Mouse (Mus musculus) left cerebral cortex, postnatal 4 days (tissue): ENCODE data around the gene Ifnab. TPM values are rescaled to one million over a fixed set of nuclear protein-coding genes. Genes with fewer than 3 reads are reported as not detected.
A peak's percentile ranks its signal among the peaks of the same experiment; 100 is the strongest.

Experiments used
- DNase-seq: peaks from one replicate; pipeline ENCODE4 v3.0.0-alpha.2; 2022
- intact Hi-C: fragments of 180-260 bp; cut with DNase I; formaldehyde crosslinking; loops from one replicate; pipeline ENCODE4 v1.15.1; 2025
- total RNA-seq, 2 experiments: library from RNA; stranded (reverse); gene quantifications; 2 replicates each; pipeline ENCODE4 v1.2.3; 2021

Ifnab gene
- not detected for total RNA-seq

DNA sequence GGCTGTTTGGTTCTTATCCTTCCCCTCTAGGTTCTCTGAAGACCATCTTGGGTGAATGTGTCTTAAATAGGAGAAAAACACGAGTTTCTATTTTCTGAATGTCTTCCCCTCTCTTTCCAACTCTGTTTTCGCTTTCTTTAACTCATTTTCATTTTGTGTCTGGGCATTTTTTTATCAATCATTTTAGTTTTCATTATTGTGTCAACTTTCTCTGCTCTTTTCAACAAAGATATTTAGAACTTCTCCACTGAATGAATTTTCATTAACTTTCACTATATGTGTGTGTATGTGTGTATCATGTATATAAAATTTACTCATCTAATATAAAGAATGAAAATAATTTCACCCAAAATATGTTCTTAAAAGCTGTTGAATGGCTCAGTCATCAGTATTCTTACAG is at the start of gene Ifnab:
Gene Ifnab (minus strand): TSS at position 101 of the 400 bp plus-strand sequence.
- intact Hi-C loops = no loop called here
- no peak for DNase-seq

DNA sequence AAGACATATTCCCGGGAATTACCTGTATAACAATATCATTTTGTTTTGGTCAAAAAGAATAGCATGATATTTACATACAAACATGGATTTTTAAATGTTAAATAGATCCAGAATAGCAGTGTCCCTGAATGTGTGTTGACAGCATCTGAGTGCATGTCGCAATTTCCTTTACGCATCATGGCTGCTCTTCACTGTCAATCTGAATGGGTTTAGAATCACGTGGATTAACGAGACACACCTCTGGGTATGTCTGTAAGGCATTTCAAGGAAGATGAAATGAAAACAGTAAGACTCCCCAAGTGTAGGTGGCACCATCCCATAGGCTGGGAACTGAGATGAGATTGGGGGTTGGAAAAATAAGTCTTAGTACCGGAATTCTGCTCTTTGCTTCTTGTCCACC is 47.9 kb upstream of the Ifnab start:
- no peak for DNase-seq
- intact Hi-C loops = no loop called here

DNA sequence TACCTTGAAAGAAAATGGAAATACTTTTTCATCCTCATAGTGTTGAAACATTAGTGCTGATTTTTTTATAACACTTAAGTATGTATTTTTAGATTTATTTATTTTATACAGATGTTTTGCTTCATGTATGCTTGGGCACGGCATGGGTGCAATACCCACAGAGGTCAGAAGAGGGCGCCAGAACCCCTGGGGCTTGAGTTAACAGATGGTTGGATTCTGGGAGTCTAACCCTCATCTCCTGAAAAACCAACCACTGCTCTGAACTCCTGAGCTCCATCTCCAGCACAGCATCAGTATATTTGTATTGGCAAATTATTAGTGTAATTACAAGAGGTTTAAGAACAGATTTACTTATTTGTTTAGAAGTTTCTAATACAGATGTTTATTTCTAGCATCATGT is 47.3 kb upstream of the Ifnab start:
- DNase-seq = peak; percentile 62
- intact Hi-C loops = no loop called here

DNA sequence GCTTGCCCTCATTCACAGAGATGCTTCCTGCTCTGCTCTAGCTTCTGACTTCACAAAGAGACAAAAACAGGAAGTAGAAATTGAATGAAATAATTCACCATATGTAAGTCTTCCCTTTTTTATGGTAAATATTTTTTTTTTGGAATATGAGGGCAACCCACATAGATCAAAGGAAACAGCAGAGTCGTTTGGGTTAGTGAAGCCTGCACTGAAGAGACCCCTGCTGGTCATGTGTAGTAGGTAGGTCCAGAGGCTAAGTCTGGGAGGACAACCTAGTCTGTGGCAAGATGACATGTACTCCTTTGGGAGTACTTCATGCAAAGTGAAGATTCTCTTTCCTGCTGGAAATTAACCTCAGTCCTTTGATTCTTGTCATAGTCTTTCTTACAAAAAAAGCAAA is 36.2 kb upstream of the Ifnab start:
- DNase-seq = no peak
- intact Hi-C loops = no loop called here

DNA sequence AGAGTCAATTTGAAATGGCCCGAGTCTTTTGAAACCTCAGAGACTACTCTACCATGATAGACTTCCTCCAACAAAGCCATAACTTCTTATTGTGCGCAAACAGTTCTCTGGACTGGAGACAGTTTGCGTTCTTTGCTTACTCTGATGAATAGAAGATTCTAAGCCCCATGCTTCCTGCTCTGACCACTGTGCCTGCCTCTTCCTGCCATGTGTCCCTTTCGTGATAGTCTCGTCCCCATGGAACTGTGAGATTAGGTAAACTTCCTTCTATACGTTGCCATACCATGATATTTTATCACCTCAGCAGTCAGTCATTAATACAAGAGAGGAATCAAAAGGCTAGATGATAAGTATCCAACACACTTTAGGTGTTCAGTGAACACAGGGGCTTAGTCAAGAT is 35.6 kb upstream of the Ifnab start:
- intact Hi-C loops = no loop called here
- DNase-seq = no peak

DNA sequence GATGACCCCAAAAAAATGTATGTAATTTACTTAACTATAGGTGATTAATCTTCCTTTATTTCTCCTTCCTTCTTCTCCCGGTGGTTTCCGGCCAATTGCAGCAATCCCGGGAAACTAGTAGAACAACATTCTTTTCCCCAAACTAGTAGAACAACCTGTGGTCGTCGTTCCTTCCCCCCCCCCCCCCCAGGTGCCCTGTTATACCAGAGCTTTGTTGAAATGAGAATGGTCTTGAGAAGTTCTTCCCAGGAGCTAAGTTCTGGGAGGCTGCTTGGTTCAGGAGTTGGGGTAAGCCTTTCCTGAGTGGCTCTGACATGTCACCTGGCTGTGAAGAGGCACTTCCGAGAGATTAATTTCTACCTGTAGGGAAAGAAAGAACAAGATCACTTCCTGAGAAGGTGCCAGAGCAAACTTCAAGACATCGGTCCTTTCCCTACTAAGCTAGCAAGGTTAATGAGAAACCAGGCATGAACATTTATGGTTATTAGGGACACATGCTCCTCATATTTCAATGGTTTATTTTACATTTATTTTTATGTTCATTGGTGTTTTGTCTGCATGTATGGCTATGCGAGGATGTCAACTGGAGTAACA is 32.4 kb upstream of the Ifnab start:
- intact Hi-C loops = no loop called here
- no peak for DNase-seq

DNA sequence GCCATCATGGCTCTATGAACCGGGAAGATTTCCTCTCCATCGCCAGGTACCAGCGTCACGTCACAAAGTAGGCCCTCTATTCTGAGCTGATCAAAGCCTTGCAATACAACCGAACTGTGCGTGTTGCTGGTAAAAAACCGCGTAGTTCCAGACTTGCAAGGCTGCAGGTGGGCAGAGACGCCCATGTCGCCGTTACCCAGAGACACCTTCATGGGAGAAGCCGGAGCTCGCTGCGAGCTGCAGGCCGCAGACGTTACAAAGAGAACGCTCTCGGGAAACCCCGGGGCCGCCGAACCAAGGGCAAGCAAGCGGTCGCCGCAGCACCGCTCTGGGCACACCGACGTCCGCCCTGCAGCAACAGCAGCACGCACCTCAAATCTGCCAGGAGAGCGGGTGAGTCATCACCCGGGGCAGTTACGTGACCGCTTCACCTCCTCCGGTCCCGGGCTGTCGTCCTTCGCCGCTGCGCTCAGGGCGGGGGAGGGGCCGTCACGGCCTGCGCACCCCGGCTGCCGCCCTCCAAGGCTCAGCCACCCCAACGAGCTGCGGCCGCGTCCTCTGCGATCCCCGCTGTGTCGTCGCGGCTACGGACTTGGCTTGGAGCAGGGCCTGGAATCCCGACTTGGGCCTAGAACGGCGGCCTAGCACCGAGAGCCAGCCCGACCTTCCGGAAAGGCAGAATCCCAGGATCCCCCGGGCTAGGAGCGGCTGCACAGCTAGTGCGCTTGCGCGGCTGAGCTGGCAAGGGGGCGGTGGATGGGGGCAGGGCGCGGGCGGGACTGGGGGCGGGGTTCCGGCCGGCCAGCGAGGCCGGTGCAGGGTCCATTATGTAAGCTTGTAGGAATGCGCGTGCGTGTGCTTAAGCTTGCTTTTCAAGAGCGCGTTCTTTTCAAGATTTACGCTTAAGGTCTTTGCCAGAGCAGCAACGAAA is 30.9 kb upstream of the Ifnab start, which contains the start of the genes Gm26566 and Klhl9:
Gene Gm26566 (plus strand): TSS at position 15 of the 931 bp plus-strand sequence.
Gene Klhl9 (minus strand): TSS at position 675 of the 931 bp plus-strand sequence.
- peak; percentile 96 for DNase-seq
- intact Hi-C loops = no loop called here

DNA sequence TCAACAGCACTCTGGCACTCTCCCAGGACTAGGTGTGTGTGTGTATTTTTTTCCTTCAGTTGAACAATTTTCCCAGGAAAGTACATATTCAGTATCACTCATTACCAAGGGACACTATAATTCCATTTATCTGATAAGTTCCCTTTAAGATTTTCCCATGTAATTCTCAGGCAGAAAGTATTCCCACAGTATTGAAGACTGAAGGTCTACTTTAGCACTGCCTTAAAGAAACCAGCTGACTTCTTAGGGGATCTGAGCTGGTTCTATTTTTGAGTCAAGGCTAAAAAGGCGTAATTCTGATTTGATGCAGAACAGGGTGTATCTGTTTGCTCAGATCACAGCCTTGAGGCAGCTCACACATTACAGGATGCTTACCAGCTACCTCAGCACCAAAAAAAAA is 27.6 kb upstream of the Ifnab start:
- DNase-seq = no peak
- intact Hi-C loops = no loop called here

DNA sequence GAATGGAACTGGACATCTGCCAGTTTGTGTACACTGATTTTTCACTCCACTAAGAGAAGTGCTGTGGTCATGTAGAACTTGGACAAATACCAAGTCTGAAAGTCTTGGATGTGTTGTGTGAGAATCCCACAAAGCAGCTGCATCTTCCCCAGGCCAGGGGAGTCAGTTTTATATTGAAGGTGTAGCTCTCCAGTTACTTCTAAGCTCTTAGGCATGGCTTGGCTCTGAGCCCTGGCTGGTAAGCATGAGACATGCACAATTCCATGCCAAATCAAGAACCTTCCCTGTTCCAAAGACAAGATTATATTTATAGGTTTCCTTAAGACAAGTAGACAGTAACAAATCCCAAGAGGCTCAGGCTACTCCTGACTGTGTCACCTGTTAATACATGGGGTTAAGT is 23.9 kb upstream of the Ifnab start:
- intact Hi-C loops = no loop called here
- no peak for DNase-seq

DNA sequence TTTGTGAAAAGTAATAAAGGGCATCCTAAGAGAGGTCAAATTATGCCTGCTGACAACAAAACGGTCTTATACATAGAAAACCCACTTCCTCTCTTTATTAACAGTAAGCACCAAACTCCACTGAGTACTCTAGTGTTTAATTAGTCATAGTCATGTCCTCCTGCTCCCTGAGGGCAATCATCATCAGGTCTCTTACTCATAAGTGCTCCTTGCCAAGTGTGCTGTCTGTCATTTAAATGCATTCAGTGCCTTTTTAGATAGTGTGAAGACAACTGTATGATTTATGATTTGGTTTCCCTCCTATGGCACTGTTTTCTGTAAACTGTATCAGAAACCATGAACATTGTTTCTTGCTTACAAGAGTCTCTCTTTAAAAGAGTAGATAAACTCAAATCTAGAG is 23.1 kb upstream of the Ifnab start:
- DNase-seq = no peak
- intact Hi-C loops = no loop called here

DNA sequence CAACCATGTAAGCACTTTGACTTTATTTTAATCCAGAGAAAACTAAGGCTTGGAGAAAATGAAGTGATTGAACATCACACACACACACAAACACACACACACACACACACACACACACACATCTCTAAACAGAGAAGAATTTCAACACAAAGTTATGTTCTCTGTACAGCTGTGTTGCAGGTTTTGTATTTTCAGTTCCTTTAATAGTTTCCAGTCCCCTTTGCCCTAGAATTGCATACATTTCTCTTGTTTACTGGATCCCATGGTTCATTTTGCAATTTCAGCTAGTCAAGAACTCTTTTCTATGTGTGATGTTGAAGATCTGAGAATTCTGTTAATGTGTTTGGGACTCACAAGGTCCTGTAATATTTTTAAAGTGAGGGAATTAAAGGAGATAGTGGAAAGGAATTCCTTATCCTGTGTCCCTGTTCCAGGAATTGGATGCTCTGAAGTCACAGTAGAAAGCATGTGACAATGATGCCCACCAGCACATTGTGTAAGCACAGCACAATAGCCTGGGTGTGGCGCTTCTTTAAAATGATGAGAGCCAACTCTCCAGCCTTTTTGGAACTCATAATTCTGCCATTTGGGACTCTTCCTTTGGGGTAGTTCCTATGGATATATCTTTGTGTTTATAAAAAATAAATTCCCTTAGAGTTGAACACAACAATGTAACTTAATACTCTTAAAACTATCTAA is 16.1 kb upstream of the Ifnab start:
- intact Hi-C loops = no loop called here
- no peak for DNase-seq

DNA sequence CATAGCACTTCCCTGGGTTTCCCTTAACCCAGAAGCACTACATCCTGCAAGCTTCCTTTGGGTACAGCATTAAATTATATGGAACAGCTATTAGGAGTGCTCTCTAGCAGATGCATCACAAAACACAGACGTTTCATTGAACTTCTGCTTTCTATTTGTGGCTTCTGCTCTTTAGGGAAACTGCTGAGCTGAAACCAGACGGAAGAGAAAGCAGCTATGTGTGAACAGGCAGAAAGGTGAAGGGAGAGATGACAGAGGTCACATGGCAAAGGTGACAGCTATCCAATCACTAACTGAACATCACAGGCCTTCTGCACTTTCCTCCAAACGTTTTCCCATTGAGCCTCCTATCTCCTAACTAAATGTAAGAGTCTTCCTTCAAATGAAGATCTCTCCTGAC is 14.8 kb upstream of the Ifnab start:
- no peak for DNase-seq
- intact Hi-C loops = no loop called here

DNA sequence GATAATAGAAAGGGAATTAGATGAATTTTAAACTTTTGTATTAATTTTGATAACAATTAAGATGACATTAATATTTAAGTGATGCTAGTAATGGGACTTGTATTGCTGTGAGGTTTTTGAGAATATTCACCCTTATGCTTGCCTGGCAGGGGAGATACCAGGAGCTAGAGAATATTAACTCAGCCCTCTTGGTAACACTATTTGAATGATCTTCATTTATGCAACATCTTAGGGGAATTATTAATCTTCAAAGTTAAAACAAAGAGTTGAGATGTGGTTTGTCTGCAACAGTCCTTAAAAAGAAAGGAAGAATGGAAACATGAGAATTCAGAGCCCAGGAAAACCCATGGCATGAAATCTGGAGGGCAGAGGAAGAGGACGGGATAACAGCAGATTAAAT is 8.1 kb upstream of the Ifnab start:
- DNase-seq = no peak
- intact Hi-C loops = no loop called here

DNA sequence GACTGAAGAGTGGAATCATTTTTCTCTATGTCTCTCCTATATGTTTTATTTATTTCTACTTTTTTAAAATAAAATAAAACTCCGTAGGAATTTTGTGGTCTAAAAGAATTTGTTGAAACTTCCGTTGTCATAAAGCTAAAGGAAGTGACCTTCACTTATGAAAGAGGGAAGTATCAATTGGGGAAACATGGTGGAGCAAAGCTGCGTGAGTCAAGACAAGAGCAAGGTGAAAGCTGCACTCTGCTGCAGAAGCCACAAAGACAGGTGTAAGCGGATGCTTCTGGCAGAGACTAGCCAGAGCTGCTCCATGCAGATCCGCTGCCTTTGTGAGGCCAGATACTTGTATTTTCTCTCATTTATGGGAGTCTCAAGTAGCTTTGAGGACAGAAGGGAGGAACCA is 7.6 kb upstream of the Ifnab start:
- DNase-seq = no peak
- intact Hi-C loops = no loop called here

DNA sequence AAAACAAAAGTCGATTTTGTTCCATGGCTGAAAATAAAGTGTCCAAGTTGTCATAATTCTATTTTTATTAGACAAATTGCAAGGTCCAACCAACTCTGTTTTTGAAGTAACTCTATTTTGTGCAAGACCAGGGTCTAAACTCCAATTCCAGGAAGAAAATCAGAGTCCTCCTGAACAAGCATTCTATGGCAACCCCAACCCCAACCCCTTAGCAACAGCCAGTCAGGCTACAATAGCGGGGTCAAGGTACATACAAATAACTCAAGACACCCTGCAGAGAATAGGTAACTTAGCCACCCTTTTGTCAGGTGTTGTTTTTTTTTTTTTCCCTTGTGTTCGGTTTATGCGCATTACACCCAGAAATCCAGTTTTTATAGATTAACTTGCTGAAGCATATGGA is 6.6 kb upstream of the Ifnab start:
- no peak for DNase-seq
- intact Hi-C loops = no loop called here

DNA sequence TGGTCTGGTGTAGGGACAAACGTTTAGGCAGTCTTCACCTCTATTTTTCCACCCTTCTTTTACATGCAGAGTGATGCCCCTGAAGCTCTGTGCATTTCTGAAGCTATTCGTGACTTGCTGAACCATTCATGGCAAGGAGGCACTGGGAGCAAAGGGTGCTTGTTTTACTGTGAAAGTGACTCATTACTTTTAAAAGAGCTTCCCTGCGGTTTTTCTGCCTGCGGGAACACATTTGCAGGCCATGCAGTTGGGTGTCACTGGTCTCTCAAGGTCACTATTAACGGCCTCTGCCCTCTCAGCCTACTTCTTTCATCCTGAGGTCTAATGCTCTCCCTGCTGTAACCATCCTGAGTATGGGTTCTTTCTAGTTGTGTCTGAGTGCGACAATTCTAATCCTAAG is 5.9 kb upstream of the Ifnab start:
- no peak for DNase-seq
- intact Hi-C loops = no loop called here

DNA sequence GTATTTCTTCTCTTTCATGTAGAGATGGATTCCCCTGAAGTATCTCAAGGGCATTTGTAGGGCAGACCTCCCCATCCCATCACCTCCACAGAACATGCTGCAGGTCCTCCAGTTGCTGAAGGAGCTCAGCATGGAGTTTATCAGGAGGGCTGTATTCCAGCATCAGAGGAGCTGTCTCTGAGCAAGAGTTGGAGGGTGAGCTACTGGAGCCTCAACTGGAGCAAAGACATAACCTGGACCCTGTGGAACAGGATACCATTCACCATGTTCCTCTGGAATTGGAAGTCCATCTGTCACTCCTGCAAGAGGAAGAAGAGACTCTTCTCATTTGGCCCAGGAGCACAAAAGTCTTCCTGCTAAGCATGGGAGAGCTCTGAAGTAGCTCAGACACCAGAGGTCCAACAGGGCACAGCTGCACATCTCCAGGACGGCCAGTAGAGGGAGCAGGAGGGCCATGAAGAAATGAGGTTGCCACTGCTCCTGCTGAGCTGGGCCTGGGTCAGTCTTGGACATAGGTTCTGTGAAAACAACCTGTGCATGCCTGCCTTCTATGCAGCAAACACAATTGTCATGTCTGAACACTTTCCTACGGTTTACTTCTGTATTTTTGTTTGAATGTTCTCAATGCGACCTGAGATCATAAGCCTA is 5.2 kb upstream of the Ifnab start:
- DNase-seq = peak; percentile 75
- intact Hi-C loops = no loop called here

DNA sequence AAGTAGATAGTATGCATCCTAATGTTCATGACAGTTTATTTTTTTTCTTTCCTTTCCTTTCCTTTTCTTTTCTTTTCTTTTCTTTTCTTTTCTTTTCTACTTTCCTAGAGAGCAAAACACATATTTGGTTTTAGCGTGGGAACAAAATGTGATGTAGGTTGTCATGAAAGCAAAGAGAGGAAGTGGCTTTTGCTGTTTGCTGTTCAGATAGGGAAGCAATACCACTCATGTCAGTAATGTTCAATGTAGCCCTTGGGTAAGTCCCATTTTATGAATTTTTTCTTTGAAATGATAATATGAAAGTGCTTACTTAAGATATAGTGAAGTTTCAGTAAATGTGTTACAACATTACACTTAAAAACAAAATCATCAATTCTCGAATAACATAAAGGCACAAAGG is 2.2 kb upstream of the Ifnab start:
- intact Hi-C loops = no loop called here
- no peak for DNase-seq

DNA sequence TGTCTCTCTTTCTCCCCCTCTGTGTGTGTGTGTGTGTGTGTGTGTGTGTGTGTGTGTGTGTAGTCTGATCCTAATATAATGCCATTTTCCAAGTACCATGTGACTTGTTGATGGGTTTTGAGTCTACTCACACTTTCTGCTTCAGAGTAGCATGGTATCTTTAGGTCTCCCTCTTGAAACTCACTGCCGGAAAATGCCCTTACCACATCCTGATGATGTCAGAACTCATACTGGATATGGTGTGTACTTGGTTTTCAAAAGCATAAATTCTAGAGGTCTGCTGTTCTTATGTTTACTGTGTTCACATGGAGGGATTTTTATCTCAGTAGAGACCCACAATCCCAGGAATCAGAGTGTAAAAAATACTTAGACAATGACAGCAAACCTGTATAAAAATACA is 1.4 kb upstream of the Ifnab start:
- DNase-seq = no peak
- intact Hi-C loops = no loop called here

DNA sequence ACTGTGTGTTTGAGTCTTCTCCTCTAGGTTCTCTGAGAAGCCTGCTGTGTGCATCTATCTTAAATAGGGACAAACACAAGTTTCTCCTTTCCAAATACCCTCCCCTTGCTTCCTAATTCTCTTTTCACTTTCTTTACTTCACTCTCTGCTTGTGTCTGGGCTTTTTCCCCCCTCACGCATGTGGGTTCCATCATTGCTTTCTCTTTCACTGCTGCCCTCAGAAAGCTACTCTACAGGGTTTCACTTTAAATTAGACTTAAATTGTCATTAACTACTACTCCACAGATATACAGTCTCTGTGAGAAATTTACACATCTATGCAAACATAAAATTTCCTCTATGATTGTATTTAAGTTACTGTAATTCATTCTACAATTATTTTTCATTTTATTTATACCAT is 7.3 kb downstream of the Ifnab start, which contains the start of gene Ifna2:
Gene Ifna2 (minus strand): TSS at position 101 of the 400 bp plus-strand sequence.
- intact Hi-C loops = no loop called here
- no peak for DNase-seq

DNA sequence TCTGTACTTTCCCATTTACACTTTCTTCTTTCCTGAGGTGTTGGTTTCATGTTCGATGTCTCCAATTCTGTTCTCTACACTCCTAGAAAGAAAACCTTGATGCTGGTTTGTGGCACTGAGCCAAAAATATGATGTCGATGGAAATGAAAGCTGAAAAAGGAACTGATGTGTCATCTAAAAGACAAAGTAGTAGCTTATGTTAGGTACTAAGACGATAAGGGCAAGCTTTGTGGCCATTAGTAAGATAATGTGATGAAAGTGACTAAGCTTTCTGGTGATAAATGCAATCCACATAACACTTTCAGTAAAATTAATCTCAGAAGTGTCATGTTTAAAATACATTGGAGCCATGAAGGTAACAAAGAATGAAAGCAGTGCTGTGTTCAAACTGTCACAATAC is 9.8 kb downstream of the Ifnab start:
- no peak for DNase-seq
- intact Hi-C loops = no loop called here
